Mouse (Mus musculus) intestine, postnatal 0 days (tissue): ENCODE measurements at regions not wholly inside any gene's neighbourhood (a gene's known extent, or its start where the extent isn't known, plus 50 kb on each side); places are given as distances from the start of the nearest gene placed in this dataset.

Source experiments
- ATAC-seq: fragments of 200-750 bp; cut with Nextera tagmentation; 2 replicates; pipeline ENCODE4 v1.8.0; 2017; ENCODE audit warnings: mild to moderate bottlenecking, moderate TSS enrichment, moderate library complexity
- H3K27ac ChIP-seq: fragments of 300-500 bp; sonication (generic); 2 replicates; pipeline ENCODE4 v1.5.1; 2014; ENCODE audit warnings: mild to moderate bottlenecking, low read depth, low read length, moderate library complexity
- H3K27me3 ChIP-seq: fragments of 300-500 bp; sonication (generic); replicated peaks from 2 replicates; pipeline ENCODE4 v1.6.1; 2014; ENCODE audit warnings: low read length, mixed read lengths; ENCODE audit not compliant: control insufficient read depth, insufficient read depth
- H3K36me3 ChIP-seq: fragments of 300-500 bp; sonication (generic); 2 replicates; pipeline ENCODE4 v1.6.1; 2014; ENCODE audit warnings: mild to moderate bottlenecking, moderate library complexity; ENCODE audit not compliant: control insufficient read depth, insufficient read depth
- H3K4me1 ChIP-seq: fragments of 300-500 bp; sonication (generic); replicated peaks from 2 replicates; pipeline ENCODE4 v1.6.1; 2014; ENCODE audit warnings: antibody characterized with exemption, low read length, mixed read lengths; ENCODE audit not compliant: control insufficient read depth, insufficient read depth
- H3K4me2 ChIP-seq: fragments of 300-500 bp; sonication (generic); replicated peaks from 2 replicates; pipeline ENCODE4 v1.6.1; 2014; ENCODE audit warnings: low read depth, mild to moderate bottlenecking, moderate library complexity
- H3K4me3 ChIP-seq: fragments of 300-500 bp; sonication (generic); 2 replicates; pipeline ENCODE4 v1.5.1; 2014; ENCODE audit warnings: low read depth, low read length
- H3K9ac ChIP-seq: fragments of 300-500 bp; sonication (generic); 2 replicates; pipeline ENCODE4 v1.6.1; 2014; ENCODE audit warnings: mild to moderate bottlenecking, low read depth, low read length
- H3K9me3 ChIP-seq: fragments of 300-500 bp; sonication (generic); 2 replicates; pipeline ENCODE4 v1.6.1; 2016; ENCODE audit warnings: mixed run types; ENCODE audit not compliant: control insufficient read depth
- CTCF ChIP-seq: sonication (generic); IDR thresholded peaks from 2 replicates; pipeline ENCODE4 v1.5.1; 2016; ENCODE audit warnings: low read depth, mild to moderate bottlenecking, control low read depth, antibody characterized with exemption, moderate library complexity
- WGBS: fragments of 180-500 bp; shearing (Covaris S2); extraction: QIAGEN DNeasy Blood & Tissue Kit; methylation state at CpG from one replicate; pipeline ENCODE4 v1.1.7; 2014; 5-methylcytosine and 5-hydroxymethylcytosine counted together

DNA sequence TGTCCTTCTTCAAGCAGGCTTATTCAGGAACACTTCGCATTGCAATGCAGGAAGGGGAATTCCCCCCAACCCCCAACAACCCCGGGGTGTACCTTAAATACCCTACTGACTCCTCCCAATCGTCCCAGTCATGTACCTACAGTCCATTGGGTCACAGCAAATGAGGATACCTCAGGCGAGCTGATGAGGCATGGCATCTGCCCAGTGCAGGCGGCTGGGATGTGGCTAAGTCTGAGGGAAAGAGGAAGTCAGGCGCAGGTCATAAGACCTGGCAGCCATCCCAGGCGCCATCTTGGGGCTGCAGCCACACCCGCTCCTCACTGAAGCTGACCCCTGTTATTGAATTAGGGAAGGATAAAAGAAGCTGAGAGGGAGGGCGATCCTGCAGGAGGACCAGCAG, 368.1 kb downstream of the 1700017N19Rik start:
- H3K9ac ChIP-seq: no peak overlapping the region
- 85% methylated on average over 9 of the region's 9 CpGs for WGBS
- H3K4me3 ChIP-seq: no peak overlapping the region
- H3K9me3 ChIP-seq: no peaks in the 10 kb centered on the region
- no peak overlapping the region for H3K4me2 ChIP-seq
- no peak for ATAC-seq
- no peaks in the 10 kb centered on the region for H3K27me3 ChIP-seq
- no peak overlapping the region for H3K27ac ChIP-seq
- no peaks in the 10 kb centered on the region for H3K4me1 ChIP-seq
- no peaks in the 10 kb centered on the region for H3K36me3 ChIP-seq
- no peak for TF ChIP-seq CTCF

DNA sequence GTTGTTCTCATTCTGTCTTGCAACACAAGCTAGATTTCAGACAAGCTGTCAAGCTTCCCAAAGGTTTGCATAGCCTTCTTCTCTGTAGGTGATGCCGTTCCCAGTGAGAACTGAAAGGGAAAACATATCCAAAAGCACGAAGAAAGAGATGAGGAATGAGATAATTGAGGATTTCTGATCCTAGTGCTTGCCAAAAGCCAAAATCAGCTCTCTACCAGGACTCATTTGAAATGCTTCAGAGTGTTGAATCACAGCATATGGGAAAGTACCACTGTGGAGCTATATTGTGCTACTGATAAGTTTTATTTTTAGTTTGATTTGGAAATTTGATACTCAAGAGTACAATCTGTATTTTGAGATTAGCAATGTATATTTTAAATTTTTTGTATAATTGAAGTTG, 413.2 kb downstream of the 1700017N19Rik start:
- WGBS: 72% methylated on average over 2 of the region's 2 CpGs
- ATAC-seq: no peak
- no peak overlapping the region for H3K4me3 ChIP-seq

DNA sequence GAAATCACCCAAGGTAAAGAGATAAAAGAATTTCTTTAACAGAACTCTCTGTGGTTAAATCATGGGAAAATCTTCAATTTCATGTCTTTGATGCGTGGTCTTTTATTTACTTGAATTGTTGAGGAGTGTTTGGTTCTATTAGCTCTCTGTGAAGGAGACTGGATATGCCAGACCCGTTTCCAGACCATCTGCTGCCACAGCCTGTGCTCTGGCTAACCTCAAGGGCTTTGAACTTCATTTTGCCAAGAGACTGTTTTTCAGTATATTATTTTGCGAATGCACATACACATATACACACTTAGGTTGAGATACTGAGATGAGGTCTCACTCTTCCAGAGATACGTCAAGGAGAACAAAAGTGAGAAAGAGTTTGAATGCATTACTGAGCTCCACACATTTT, 414.4 kb downstream of the 1700017N19Rik start:
- Histone ChIP-seq H3K4me1 (no peaks in the 10 kb centered on the region), H3K9ac (no peak overlapping the region), H3K27me3 (no peaks in the 10 kb centered on the region), H3K4me3 (no peak overlapping the region), H3K36me3 (no peaks in the 10 kb centered on the region), H3K4me2 (no peak overlapping the region), H3K9me3 (no peaks in the 10 kb centered on the region), H3K27ac (no peak overlapping the region)
- TF ChIP-seq CTCF: no peak
- 75% methylated on average over 4 of the region's 4 CpGs for WGBS
- no peak for ATAC-seq

More for the DNA sequence above, 413.2 kb downstream of the 1700017N19Rik start:
- Histone ChIP-seq H3K4me1 (no peaks in the 10 kb centered on the region), H3K4me2 (no peak overlapping the region), H3K9ac (no peak overlapping the region), H3K27ac (no peak overlapping the region), H3K9me3 (no peaks in the 10 kb centered on the region), H3K27me3 (no peaks in the 10 kb centered on the region), H3K36me3 (no peaks in the 10 kb centered on the region)
- TF ChIP-seq CTCF: no peak

DNA sequence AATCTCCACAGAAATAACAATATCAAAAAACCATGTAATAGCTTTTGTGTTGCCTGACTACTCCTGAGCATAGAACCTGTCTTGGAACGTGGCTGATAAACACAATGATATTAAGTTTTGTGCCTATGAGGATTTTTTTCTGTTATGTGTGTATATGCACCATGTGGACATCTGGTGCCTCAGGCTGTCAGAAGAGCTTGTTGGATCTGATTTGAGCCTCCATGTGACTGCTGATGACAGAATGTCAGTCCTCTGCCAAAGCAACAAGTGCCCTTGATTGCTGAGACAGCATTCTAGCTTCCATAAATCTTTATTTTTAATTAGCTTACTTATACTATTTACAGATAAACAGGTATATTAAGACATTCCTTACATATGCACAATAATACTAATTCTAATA, 425.1 kb downstream of the 1700017N19Rik start:
- no peaks in the 10 kb centered on the region for H3K9me3 ChIP-seq
- ATAC-seq: no peak
- no peaks in the 10 kb centered on the region for H3K4me1 ChIP-seq
- H3K4me2 ChIP-seq: no peak overlapping the region
- H3K9ac ChIP-seq: no peak overlapping the region
- WGBS: 76% methylated on average over 1 of the region's 1 CpGs
- H3K4me3 ChIP-seq: no peak overlapping the region
- no peak overlapping the region for H3K27ac ChIP-seq
- TF ChIP-seq CTCF: no peak
- no peaks in the 10 kb centered on the region for H3K27me3 ChIP-seq
- H3K36me3 ChIP-seq: no peaks in the 10 kb centered on the region

DNA sequence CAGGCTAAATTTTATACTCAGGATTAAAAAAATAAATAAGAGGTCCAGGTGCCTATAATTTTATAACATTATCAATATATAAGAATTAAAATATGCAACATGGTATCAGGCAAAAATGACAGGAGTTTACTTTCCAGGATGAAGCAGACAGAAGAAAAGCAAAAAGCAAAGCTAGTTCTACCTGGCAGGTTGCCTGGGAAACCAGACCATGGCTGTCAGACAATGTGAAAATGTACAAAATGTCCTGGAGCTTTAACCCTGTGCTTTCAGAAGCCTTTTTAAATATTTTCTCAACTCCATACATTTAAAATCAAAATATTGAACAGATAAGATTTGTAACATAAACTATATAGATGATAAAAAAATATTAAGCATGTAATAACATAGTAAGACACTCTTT, 448.3 kb downstream of the 1700017N19Rik start:
- Histone ChIP-seq H3K27me3 (no peaks in the 10 kb centered on the region), H3K9me3 (no peaks in the 10 kb centered on the region), H3K4me2 (no peak overlapping the region), H3K4me3 (no peak overlapping the region), H3K36me3 (no peaks in the 10 kb centered on the region), H3K4me1 (no peaks in the 10 kb centered on the region), H3K27ac (no peak overlapping the region), H3K9ac (no peak overlapping the region)
- TF ChIP-seq CTCF: no peak
- ATAC-seq: no peak

DNA sequence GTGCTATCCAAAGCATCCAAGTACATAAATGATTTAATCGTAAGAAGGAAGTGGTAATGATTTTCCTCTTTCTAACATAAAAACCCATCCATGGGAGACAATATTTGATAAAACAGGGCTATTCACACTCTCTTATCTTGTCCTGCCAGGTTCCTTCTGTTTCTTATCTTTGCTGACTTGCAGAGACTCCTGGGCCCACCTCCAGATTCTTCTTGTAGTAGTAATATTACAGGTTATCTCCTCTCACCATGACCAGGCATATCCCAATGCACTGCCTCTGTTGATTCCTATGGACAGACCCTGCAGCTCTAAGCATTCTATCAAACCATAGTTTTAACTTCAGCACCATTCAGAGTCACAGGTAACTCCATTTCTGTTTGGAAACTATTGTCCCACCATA, 448.8 kb downstream of the 1700017N19Rik start:
- no peak for TF ChIP-seq CTCF
- Histone ChIP-seq H3K4me2 (no peak overlapping the region), H3K9ac (no peak overlapping the region), H3K4me3 (no peak overlapping the region), H3K9me3 (no peaks in the 10 kb centered on the region), H3K27me3 (no peaks in the 10 kb centered on the region), H3K4me1 (no peaks in the 10 kb centered on the region), H3K27ac (no peak overlapping the region), H3K36me3 (no peaks in the 10 kb centered on the region)
- no peak for ATAC-seq
- 68% methylated on average over 1 of the region's 1 CpGs for WGBS
